Mouse (Mus musculus): ENCODE measurements around the gene Rimkla. TPM values are rescaled to one million over a fixed set of nuclear protein-coding genes. Genes with fewer than 3 reads are reported as not detected.
A peak's percentile ranks its signal among the peaks of the same experiment; 100 is the strongest.
"Not testable (repeated sequence)": the region's sequence is repeated elsewhere in the genome, so short reads cannot be mapped to it uniquely, and the experiment has no call there.

Rimkla gene
- polyA plus RNA-seq (2016; fragmentation: Nextera tagmentation; extraction: Ambion mirVana): 14.6 and 18.4 TPM in 2 replicates

DNA sequence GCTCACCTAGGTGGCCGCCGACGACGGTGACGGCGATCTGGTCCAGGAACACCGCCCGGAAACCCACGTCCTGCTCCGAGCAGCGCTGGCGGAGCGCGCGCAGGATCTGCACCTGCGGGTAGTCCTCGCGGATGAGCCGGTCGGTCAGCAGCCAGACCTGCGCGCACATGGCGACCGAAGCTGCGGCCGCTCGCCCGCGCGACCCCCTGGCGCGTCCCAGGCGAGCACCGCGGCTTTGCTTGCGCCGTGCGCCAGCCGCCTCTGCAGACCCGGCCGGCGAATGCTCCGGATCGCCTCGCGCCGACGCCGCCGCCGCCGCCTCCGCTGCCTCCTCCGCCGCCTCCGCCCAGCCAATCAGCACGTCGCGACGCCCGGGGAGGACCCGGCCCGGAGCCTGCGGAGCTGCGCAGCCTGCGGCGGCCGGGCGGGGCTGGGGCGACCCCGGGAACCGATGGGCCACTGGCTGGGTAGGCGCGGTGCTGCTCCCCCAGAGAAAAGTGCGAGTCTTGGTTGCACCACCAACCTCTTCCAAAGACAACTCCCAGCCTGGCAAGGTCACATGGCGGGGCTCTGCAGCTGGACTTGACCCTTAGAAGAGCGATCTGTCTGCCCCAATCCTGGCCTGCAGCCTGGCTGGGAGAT lies at the start of gene Rimkla:
Rimkla (minus strand) TSS at position 338 of the 642 bp plus-strand sequence.
- H3K27me3 ChIP-seq (replicated peaks): peaks cover 5% of the 10 kb centered on the region; the same call in 1 of the 2 replicates
- ATAC-seq (ENCODE audit: low FRiP score, low read depth): peak; percentile 91
- peak within 1 kb of the TSS; percentile 63 for H3K4me3 ChIP-seq
- H3K4me1 ChIP-seq: peaks cover 3% of the 10 kb centered on the region; the same call in 1 of the 2 replicates
- no peaks in the 10 kb centered on the region for H3K9me3 ChIP-seq
- no peaks in the 10 kb centered on the region for H3K36me3 ChIP-seq
- under 1% methylated on average over 76 of the region's 77 CpGs for WGBS
- peak within 1 kb of the TSS; percentile 57; the same call in 1 of the 2 replicates for H3K27ac ChIP-seq
- H3K4me2 ChIP-seq (replicated peaks): peak within 1 kb of the TSS; percentile 87
- peak within 1 kb of the TSS; percentile 72 for H3K9ac ChIP-seq

DNA sequence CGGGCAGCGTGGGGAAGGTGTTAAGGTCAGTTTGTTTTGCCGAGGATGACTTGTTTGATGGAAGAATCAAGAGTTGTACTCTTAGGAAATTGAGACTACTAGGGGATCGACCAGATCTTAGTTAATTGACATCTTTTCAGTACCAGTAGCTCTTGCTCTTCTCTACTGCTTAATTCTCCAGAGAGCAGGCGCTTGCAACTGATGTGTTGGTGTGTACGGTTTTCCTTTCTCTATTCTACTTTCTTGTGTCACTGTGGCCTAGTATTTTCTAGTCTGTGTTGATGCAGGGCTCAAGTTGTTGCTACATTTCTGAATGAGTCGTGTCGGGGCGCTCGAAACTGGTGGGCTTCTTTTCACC lies 48.1 kb upstream of the Rimkla start:
- H3K9ac ChIP-seq: peak overlapping the region; percentile 97
- H3K27ac ChIP-seq: no peak overlapping the region
- H3K36me3 ChIP-seq: no peaks in the 10 kb centered on the region
- peak overlapping the region; percentile 83 for H3K4me3 ChIP-seq
- no peaks in the 10 kb centered on the region for H3K9me3 ChIP-seq
- H3K4me1 ChIP-seq: peaks cover 15% of the 10 kb centered on the region; the same call in 1 of the 2 replicates
- H3K27me3 ChIP-seq (replicated peaks): no peaks in the 10 kb centered on the region
- H3K4me2 ChIP-seq (replicated peaks): peak overlapping the region; percentile 78
- ATAC-seq (ENCODE audit: low FRiP score, low read depth): no peak
- 4% methylated on average over 10 of the region's 10 CpGs for WGBS

DNA sequence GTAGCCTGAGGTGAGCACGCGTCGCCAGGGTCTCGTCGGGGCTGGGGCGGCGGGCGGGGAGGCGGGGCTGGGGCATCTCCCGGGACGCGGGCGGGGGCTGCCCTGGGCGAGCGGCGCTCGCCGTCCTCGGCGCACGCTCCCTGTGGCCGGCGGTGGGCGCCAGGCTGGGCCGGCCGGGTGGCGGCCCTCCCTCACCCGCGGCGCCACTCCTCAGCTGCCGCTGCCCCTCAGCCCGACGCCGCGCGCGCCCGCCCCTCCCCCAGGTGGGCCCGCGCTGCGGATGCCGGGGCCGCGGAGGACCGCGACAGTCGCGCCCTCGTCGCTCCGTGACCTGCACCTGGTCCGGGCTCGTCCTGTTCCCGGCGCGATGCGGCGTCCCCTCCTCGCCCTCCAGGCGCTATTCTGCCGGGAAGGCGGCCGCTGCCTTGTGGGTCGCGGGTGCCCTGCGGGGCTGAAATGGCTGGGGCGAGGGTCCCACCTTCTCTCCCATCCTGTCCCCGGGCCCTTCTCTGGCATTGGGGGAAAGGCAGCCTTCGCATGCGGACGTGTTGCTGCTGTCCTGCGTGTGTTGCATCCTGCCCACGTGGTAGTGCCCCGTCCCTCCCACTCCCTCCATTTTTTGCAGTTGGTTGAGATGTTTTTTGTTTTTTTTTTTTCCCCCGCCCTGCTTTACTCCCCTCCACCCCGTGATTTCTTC lies 47.6 kb upstream of the Rimkla start:
- H3K27ac ChIP-seq: peak overlapping the region; percentile 99
- H3K9ac ChIP-seq: peak overlapping the region; percentile 97
- peak; percentile 88 for ATAC-seq (ENCODE audit: low FRiP score, low read depth)
- H3K9me3 ChIP-seq: no peaks in the 10 kb centered on the region
- under 1% methylated on average over 76 of the region's 76 CpGs for WGBS
- H3K4me3 ChIP-seq: peak overlapping the region; percentile 83
- H3K4me2 ChIP-seq (replicated peaks): peak overlapping the region; percentile 78
- peaks cover 15% of the 10 kb centered on the region; the same call in 1 of the 2 replicates for H3K4me1 ChIP-seq
- no peaks in the 10 kb centered on the region for H3K27me3 ChIP-seq (replicated peaks)
- no peaks in the 10 kb centered on the region for H3K36me3 ChIP-seq

DNA sequence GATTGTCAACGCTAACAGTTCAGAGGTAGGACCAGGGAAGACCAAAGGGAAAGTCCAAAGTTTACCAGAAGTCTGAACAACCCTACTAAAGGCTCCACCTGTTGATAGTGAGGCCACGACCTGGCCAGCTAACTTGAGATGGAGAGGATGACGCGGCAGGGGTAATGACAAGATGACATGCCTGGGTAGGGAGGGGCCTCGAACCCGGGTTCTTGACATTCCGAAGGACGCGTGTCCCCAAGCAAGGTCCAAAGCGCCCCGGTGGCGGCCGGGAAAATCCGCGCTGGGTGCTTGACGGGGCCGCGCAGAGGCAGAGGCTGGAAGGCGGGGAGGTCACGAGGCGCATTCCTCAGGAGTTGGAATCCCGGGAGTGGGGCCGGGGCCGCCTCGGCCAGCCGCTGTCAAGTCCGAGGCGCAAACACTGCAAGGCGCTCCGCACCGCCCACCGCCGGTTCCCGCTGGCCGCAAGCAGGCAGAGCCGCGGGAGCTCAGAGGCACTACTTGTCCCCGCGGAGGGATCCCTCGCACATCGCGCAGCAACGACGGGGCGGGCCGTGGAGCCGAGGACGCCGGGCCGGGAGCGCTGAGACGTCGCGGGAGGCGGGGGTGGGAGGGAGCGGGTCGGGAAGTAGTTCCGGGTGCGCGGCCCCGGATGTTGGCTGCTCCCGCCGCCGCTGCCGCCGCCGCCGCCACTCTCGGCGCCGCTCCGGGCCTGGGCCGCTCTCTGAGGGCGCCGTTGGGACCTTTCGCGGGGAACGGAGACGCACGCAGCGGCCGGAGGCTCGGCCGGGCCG lies 46.8 kb upstream of the Rimkla start, which contains the start of gene Frg2f1:
Frg2f1 (minus strand) TSS at position 499 of the 794 bp plus-strand sequence.
- Histone ChIP-seq H3K4me3 (peak within 1 kb of the TSS; percentile 83), H3K27me3 (replicated peaks) (no peaks in the 10 kb centered on the region)

DNA sequence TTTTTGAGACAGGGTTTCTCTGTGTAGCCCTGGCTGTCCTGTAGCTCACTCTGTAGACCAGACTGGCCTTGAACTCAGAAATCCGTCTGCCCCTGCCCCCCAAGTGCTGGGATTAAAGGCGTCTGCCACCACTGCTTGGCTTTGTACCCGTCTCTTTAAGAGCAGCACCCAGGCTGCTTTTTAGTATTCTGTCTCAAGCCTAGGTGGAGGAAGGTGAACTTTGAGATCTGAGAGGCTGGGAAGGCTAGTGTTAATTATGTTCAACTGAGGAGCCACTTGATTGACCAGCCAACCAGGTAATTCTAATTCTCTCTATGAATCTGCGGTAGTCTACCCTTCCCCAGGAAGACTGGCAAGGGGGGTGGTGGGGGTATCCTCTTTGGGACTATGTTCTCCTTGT lies 45.0 kb upstream of the Rimkla start:
- Histone ChIP-seq H3K4me1 (peaks cover 15% of the 10 kb centered on the region; the same call in 1 of the 2 replicates), H3K27ac (no peak overlapping the region), H3K9me3 (no peaks in the 10 kb centered on the region), H3K4me3 (no peak overlapping the region), H3K36me3 (no peaks in the 10 kb centered on the region), H3K27me3 (replicated peaks) (no peaks in the 10 kb centered on the region), H3K4me2 (replicated peaks) (no peak overlapping the region), H3K9ac (no peak overlapping the region)
- no peak for ATAC-seq (ENCODE audit: low FRiP score, low read depth)
- 84% methylated on average over 4 of the region's 4 CpGs for WGBS

More for the DNA sequence above, 46.8 kb upstream of the Rimkla start, which contains the start of gene Frg2f1:
- Histone ChIP-seq H3K9ac (peak within 1 kb of the TSS; percentile 97), H3K4me2 (replicated peaks) (peak within 1 kb of the TSS; percentile 78), H3K36me3 (no peaks in the 10 kb centered on the region), H3K4me1 (peaks cover 15% of the 10 kb centered on the region; the same call in 1 of the 2 replicates), H3K9me3 (no peaks in the 10 kb centered on the region), H3K27ac (peak within 1 kb of the TSS; percentile 99)
- peak; percentile 93 for ATAC-seq (ENCODE audit: low FRiP score, low read depth)
- WGBS: under 1% methylated on average over 84 of the region's 85 CpGs

DNA sequence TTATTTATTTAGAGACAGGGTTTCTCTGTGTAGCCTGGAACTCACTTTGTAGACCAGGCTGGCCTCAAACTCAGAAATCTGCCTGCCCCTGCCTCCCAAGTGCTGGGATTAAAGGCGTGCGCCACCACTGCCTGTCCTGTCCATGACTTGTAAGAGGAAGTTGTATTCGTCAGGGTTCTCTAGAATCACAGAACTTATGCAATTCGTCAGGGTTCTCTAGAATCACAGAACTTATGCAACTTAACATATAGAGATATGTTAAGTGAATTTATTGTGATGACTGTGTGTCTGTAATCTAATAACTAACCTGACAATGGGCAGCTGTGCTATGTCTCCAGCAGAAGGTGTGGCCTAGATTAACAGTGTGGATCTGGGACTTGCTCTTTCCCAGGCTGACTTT lies 44.2 kb upstream of the Rimkla start, which contains the start of gene Foxj3:
Foxj3 (plus strand) TSS at position 390 of the 400 bp plus-strand sequence.
- H3K4me1 ChIP-seq: peaks cover 15% of the 10 kb centered on the region; the same call in 1 of the 2 replicates
- not testable (repeated sequence) for H3K36me3 ChIP-seq; ATAC-seq (ENCODE audit: low FRiP score, low read depth); H3K9me3 ChIP-seq; H3K27ac ChIP-seq; H3K4me3 ChIP-seq; H3K4me2 ChIP-seq (replicated peaks); H3K9ac ChIP-seq; H3K27me3 ChIP-seq (replicated peaks)
- 94% methylated on average over 4 of the region's 4 CpGs for WGBS

DNA sequence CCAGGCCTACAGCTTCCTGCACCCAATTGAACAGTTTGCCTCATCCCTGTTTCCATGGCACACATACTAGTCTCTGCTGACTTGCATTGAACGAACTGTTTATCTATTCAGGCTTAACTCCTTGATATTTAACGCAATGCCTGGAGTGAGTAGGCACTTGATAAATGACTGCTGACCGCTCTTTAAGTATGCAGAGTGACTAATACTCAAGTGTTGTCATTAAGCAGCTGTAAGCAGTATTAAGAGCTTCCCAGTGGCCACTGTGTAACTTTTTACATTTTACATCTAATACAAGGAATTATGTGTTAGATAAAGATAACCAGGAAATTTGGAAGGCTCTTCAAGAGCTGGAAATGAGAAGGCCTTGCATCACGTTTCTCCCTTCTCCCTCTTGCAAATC lies 42.7 kb upstream of the Rimkla start:
- Histone ChIP-seq H3K27ac (no peak overlapping the region), H3K4me1 (peaks cover 6% of the 10 kb centered on the region; the same call in 1 of the 2 replicates), H3K9me3 (no peaks in the 10 kb centered on the region), H3K27me3 (replicated peaks) (no peaks in the 10 kb centered on the region), H3K9ac (no peak overlapping the region), H3K4me3 (no peak overlapping the region), H3K36me3 (no peaks in the 10 kb centered on the region), H3K4me2 (replicated peaks) (no peak overlapping the region)
- WGBS: 65% methylated on average over 4 of the region's 4 CpGs
- no peak for ATAC-seq (ENCODE audit: low FRiP score, low read depth)

DNA sequence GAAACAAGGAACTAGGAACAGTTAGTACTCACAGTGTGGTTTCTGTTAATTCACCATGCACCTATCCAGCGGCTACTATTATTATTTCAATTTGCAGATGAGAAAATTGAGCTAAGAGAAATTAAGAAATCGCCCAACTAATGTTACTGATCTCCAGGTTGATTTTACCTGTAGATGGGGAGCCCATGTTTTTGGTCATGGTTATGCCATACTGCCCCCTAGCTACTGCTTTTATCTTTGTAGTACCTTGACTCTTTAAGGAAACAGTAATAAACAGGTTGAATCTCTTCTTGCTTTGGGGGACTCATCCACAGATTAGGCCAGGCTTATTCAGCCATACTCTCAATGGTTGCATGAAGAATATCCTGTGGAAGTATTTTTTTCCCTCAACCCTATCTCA lies 39.4 kb upstream of the Rimkla start:
- no peak overlapping the region for H3K4me2 ChIP-seq (replicated peaks)
- no peak overlapping the region for H3K27ac ChIP-seq
- H3K9ac ChIP-seq: no peak overlapping the region
- WGBS: 68% methylated on average over 2 of the region's 2 CpGs
- no peaks in the 10 kb centered on the region for H3K36me3 ChIP-seq
- H3K9me3 ChIP-seq: no peaks in the 10 kb centered on the region
- no peak for ATAC-seq (ENCODE audit: low FRiP score, low read depth)
- no peaks in the 10 kb centered on the region; the same call in 1 of the 2 replicates for H3K4me1 ChIP-seq
- no peak overlapping the region for H3K4me3 ChIP-seq
- no peaks in the 10 kb centered on the region for H3K27me3 ChIP-seq (replicated peaks)

DNA sequence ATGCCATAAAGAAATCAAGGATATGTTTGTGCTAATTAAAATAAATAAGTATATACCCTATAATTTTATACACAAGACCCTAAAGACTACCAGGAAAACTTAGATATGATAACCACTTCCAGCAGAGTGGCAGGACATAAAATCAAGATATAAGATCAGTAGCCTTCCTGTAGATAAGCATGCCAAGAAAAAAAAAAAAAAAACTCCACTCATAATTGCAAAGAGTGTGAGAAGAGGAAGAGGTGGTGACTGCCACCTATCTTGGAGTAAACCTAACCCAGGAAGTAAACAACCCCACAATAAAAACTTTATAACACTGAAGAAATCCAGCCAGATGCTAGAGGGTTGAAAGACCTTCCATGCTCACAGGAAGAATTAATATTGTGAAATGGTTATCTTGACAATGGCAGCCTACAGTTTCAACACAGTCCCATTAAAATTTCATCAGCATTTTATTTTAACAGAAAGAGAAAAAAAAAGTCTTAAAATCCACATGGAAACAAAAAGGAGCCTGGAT lies 34.0 kb upstream of the Rimkla start:
- no peaks in the 10 kb centered on the region for H3K9me3 ChIP-seq
- H3K4me1 ChIP-seq: no peaks in the 10 kb centered on the region; the same call in 1 of the 2 replicates
- no peak overlapping the region for H3K27ac ChIP-seq
- no peak overlapping the region for H3K4me2 ChIP-seq (replicated peaks)
- no peaks in the 10 kb centered on the region for H3K27me3 ChIP-seq (replicated peaks)
- no peak overlapping the region for H3K9ac ChIP-seq
- no peak overlapping the region for H3K4me3 ChIP-seq
- H3K36me3 ChIP-seq: no peaks in the 10 kb centered on the region
- no peak for ATAC-seq (ENCODE audit: low FRiP score, low read depth)

DNA sequence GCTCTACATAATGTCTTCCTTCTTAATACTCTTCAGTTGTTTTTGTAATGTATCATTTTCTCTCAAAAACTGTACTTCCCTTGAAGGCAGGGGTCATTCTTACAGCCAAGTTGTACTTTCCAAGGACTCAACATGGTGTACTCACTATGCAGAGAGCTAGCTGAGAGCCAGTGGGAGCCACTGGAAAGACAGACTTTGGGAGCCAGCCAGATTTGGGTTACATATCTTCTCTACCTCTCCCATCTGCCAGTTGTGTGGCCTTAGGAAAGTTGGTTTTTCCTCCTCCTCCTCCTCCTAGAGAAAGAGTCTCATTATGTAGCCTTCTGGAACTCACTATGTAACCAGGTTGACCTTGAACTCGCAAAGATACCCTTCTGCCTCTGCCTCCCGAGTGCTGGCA lies 32.0 kb upstream of the Rimkla start:
- Histone ChIP-seq H3K4me1 (no peaks in the 10 kb centered on the region), H3K27ac (no peak overlapping the region), H3K9ac (no peak overlapping the region), H3K27me3 (replicated peaks) (no peaks in the 10 kb centered on the region), H3K4me2 (replicated peaks) (no peak overlapping the region), H3K36me3 (no peaks in the 10 kb centered on the region), H3K4me3 (no peak overlapping the region), H3K9me3 (no peaks in the 10 kb centered on the region)
- 93% methylated on average over 2 of the region's 2 CpGs for WGBS
- ATAC-seq (ENCODE audit: low FRiP score, low read depth): no peak

DNA sequence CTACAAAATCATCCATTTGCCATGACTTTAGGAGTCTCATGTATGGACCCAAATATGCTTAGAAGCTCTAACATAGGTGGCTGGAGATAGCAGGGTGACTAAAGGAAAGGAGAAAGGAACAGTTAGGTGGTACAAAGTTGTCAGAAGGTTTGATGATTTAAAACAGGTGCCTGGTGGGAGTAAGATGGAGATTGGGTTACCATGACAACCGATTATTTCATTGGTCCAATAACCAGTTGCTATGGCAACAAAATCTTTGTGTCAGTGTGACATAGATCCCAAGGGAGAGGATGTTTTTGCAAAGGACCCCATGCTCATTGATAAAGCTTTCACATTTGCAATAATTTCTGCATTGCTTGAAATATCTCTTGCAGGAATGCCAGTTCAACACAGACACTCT lies 31.6 kb upstream of the Rimkla start:
- H3K4me2 ChIP-seq (replicated peaks): no peak overlapping the region

DNA sequence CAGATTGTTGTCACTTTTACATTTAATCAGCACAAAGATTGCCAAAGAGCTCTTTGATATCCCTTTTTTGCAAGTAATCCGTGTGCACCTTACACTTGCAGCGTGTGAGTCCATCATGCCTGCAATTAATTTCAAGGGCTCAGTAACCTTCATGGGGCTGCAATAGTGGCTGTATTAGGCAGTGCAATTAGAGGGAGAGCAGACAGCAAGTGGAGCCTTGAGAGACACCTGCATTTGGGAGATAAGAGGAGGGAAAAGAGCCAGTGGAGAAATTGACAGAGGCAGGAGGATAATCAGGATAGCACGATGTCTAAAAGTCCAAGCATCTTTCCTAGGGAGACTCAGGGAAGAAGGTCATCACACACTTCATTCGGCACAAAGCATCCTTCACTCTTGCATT lies 31.1 kb upstream of the Rimkla start:
- no peaks in the 10 kb centered on the region for H3K4me1 ChIP-seq
- H3K9ac ChIP-seq: no peak overlapping the region
- H3K36me3 ChIP-seq: no peaks in the 10 kb centered on the region
- WGBS: 72% methylated on average over 4 of the region's 4 CpGs
- no peak overlapping the region for H3K4me2 ChIP-seq (replicated peaks)
- H3K9me3 ChIP-seq: no peaks in the 10 kb centered on the region
- ATAC-seq (ENCODE audit: low FRiP score, low read depth): no peak
- H3K4me3 ChIP-seq: no peak overlapping the region
- H3K27me3 ChIP-seq (replicated peaks): no peaks in the 10 kb centered on the region
- no peak overlapping the region for H3K27ac ChIP-seq

More for the DNA sequence above, 31.6 kb upstream of the Rimkla start:
- Histone ChIP-seq H3K27me3 (replicated peaks) (no peaks in the 10 kb centered on the region), H3K9me3 (no peaks in the 10 kb centered on the region), H3K4me1 (no peaks in the 10 kb centered on the region), H3K27ac (no peak overlapping the region), H3K36me3 (no peaks in the 10 kb centered on the region), H3K9ac (no peak overlapping the region), H3K4me3 (no peak overlapping the region)
- 88% methylated on average over 1 of the region's 1 CpGs for WGBS
- ATAC-seq (ENCODE audit: low FRiP score, low read depth): no peak

Measured in neural tube, embryonic 12.5 days (tissue).